Mouse (Mus musculus): ENCODE measurements around the gene Sapcd1. TPM values are rescaled to one million over a fixed set of nuclear protein-coding genes. Genes with fewer than 3 reads are reported as not detected.
A peak's percentile ranks its signal among the peaks of the same experiment; 100 is the strongest.
"Not testable (repeated sequence)": the region's sequence is repeated elsewhere in the genome, so short reads cannot be mapped to it uniquely, and the experiment has no call there.

Sapcd1 gene
- polyA plus RNA-seq, 1 experiment from 2014 or later = 7.7 TPM

DNA sequence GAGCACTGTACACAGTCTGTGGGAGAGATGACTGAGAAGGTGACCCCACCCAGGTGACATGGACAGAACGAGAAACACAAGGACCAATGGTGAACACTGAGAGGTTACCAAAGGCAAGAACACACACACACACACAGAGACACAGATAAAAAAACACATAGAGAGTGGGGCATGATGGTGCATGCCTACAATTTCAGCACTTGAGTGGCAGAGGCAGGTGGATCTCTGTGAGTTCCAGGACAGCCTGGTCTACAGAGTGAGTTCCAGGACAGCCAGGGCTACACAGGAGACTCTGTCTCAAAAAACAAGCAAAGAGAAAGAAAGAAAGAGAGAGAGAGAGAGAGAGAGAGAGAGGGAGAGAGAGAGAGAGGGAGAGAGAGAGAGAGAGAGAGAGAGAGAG is 5.9 kb upstream of the Sapcd1 start:
- H3K9me3 ChIP-seq (replicated peaks); H3K4me3 ChIP-seq; H3K27ac ChIP-seq (replicated peaks); DNase-seq (ENCODE audit: low spot score); H3K27me3 ChIP-seq (ENCODE audit: low read depth, poor library complexity, severe bottlenecking); H3K36me3 ChIP-seq: not testable (repeated sequence)
- 89% methylated on average over 1 of the region's 1 CpGs for WGBS
- peaks cover 22% of the 10 kb centered on the region for H3K4me1 ChIP-seq

GRCm38 (mm10) chr17:35032323-35032870 is 4.6 kb upstream of the Sapcd1 start:
- Histone ChIP-seq H3K9me3 (replicated peaks) (no peaks in the 10 kb centered on the region), H3K4me3 (no peak overlapping the region), H3K36me3 (no peaks in the 10 kb centered on the region), H3K4me1 (peaks cover 33% of the 10 kb centered on the region), H3K27me3 (ENCODE audit: low read depth, poor library complexity, severe bottlenecking) (no peaks in the 10 kb centered on the region), H3K27ac (replicated peaks) (no peak overlapping the region)
- 79% methylated on average over 8 of the region's 8 CpGs for WGBS
- no peak for DNase-seq (ENCODE audit: low spot score)

DNA sequence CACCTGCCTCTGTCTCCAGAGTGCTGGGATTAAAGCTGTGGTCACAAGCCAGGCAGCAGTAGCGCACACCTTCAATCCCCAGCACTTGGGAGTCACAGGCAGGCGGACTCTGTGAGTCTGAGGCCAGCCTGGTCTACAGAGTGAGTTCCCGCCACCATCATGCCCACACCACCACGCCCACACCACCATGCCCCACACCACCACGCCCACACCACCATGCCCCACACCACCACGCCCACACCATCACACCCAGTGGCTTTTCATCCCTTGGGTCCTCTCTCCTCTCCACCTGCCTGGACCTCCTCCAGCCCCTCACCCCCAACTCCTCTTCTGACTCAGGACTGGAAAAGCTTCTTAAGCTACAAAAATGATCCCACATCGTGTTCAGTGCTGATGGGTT is 4.1 kb upstream of the Sapcd1 start:
- no peaks in the 10 kb centered on the region for H3K36me3 ChIP-seq
- H3K27ac ChIP-seq (replicated peaks) = 0 out of 2 replicates have a peak overlapping the region, but pooled peaks have one; percentile 29
- 87% methylated on average over 7 of the region's 7 CpGs for WGBS
- 0 out of 2 replicates have a peak overlapping the region, but pooled peaks have one; percentile 9 for H3K4me3 ChIP-seq
- DNase-seq (ENCODE audit: low spot score) = no peak
- peaks cover 38% of the 10 kb centered on the region for H3K4me1 ChIP-seq
- H3K9me3 ChIP-seq (replicated peaks) = no peaks in the 10 kb centered on the region
- no peaks in the 10 kb centered on the region for H3K27me3 ChIP-seq (ENCODE audit: low read depth, poor library complexity, severe bottlenecking)

- Histone ChIP-seq H3K4me3 (0 out of 2 replicates have a peak overlapping the region, but pooled peaks have one; percentile 9), H3K4me1 (peaks cover 44% of the 10 kb centered on the region), H3K27me3 (ENCODE audit: low read depth, poor library complexity, severe bottlenecking) (no peaks in the 10 kb centered on the region), H3K36me3 (no peaks in the 10 kb centered on the region), H3K27ac (replicated peaks) (0 out of 2 replicates have a peak overlapping the region, but pooled peaks have one; percentile 29), H3K9me3 (replicated peaks) (no peaks in the 10 kb centered on the region)
- no peak for DNase-seq (ENCODE audit: low spot score)
- 87% methylated on average over 11 of the region's 11 CpGs for WGBS
Measured at GRCm38 (mm10) chr17:35031272-35031671, 3.5 kb upstream of the Sapcd1 start.

DNA sequence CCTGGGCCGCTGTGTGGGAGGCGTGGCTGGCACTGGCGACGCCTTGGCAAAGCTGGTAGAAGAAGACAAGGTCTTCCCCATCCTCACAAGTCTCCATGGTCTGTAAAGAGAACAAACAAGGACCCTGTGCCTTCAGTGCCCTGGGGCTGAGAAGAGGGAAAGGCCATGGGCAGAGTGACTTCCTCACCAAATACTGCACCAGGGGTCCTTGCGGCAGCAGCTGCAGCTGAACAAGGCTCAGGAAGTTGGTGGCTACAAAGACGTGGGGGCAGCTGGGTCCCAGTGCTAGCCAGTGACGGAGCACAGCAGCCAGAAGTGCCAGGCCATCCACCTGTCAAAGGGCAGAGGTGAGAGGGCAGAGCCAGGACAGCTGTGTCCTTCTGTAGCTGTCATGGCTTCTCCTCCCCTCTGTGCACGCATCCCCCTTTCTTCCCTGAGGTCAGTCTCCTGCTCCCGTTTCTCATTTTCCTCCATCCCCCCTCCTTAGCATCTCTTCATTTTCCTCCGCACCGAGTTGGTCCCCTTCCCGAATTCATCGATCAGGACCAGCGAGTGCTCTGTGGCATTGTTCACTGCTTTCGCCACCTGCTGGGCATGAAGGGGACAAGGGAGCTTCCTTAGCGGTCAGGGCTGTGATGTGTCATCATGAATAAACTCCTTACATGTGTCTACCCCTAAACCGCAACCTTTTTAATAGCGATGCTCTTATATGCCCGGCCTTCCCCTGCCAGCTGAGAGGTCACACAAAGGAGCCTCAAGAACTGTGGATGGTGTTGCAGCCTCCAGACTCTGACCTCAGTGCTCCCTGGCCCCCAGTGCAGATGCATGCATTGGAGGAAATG is 2.1 kb upstream of the Sapcd1 start:
- peaks cover 2% of the 10 kb centered on the region; the same call in 1 of the 2 replicates for H3K36me3 ChIP-seq
- peak; percentile 55 for DNase-seq (ENCODE audit: low spot score)
- H3K9me3 ChIP-seq (replicated peaks) = no peaks in the 10 kb centered on the region
- peak overlapping the region; percentile 30 for H3K4me3 ChIP-seq
- peak overlapping the region; percentile 76 for H3K27ac ChIP-seq (replicated peaks)
- H3K27me3 ChIP-seq (ENCODE audit: low read depth, poor library complexity, severe bottlenecking) = no peaks in the 10 kb centered on the region
- WGBS = 33% methylated on average over 19 of the region's 19 CpGs
- peaks cover 53% of the 10 kb centered on the region for H3K4me1 ChIP-seq

DNA sequence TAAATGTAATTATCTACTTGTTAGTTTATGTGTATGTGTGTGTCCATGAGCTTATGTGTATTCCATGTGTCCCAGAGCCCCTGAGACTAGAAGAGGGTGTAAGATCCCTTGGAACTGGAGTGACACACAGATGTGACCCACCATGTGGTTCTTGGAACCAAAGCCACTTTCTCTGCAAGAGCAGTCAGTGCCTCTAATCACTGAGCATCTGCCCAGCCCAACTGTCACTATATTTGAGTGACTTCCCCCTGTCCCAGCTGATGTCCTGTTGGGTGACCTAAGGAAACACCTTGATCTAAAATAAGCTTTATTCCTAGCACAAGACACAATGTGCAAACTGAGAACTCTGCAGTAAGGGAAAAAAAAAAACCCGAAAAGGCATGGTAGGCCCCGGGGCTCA is 499 bp upstream of the Sapcd1 start:
- Histone ChIP-seq H3K27ac (replicated peaks) (peak overlapping the region; percentile 86; the same call in 1 of the 2 replicates), H3K4me3 (no peak overlapping the region), H3K4me1 (peaks cover 63% of the 10 kb centered on the region), H3K9me3 (replicated peaks) (no peaks in the 10 kb centered on the region), H3K27me3 (ENCODE audit: low read depth, poor library complexity, severe bottlenecking) (no peaks in the 10 kb centered on the region), H3K36me3 (peaks cover 4% of the 10 kb centered on the region; the same call in 1 of the 2 replicates)
- no peak for DNase-seq (ENCODE audit: low spot score)
- WGBS = 94% methylated on average over 2 of the region's 2 CpGs

- no peaks in the 10 kb centered on the region for H3K27me3 ChIP-seq (ENCODE audit: low read depth, poor library complexity, severe bottlenecking)
- H3K4me1 ChIP-seq = peaks cover 74% of the 10 kb centered on the region
- no peaks in the 10 kb centered on the region for H3K9me3 ChIP-seq (replicated peaks)
- peaks cover 4% of the 10 kb centered on the region; the same call in 1 of the 2 replicates for H3K36me3 ChIP-seq
- DNase-seq (ENCODE audit: low spot score) = no peak
- H3K27ac ChIP-seq (replicated peaks) = peak overlapping the region; percentile 63
- H3K4me3 ChIP-seq = peak overlapping the region; percentile 4; the same call in 1 of the 2 replicates
- WGBS = 91% methylated on average over 5 of the region's 5 CpGs
Measured at GRCm38 (mm10) chr17:35026206-35026605, 1.6 kb downstream of the Sapcd1 start.

GRCm38 (mm10) chr17:35024691-35025488 is 2.9 kb downstream of the Sapcd1 start:
- DNase-seq (ENCODE audit: low spot score) = no peak
- Histone ChIP-seq H3K36me3 (peaks cover 4% of the 10 kb centered on the region; the same call in 1 of the 2 replicates), H3K4me3 (no peak overlapping the region), H3K27me3 (ENCODE audit: low read depth, poor library complexity, severe bottlenecking) (no peaks in the 10 kb centered on the region), H3K9me3 (replicated peaks) (no peaks in the 10 kb centered on the region), H3K27ac (replicated peaks) (peak overlapping the region; percentile 60), H3K4me1 (peaks cover 71% of the 10 kb centered on the region)
- 67% methylated on average over 9 of the region's 10 CpGs for WGBS

DNA sequence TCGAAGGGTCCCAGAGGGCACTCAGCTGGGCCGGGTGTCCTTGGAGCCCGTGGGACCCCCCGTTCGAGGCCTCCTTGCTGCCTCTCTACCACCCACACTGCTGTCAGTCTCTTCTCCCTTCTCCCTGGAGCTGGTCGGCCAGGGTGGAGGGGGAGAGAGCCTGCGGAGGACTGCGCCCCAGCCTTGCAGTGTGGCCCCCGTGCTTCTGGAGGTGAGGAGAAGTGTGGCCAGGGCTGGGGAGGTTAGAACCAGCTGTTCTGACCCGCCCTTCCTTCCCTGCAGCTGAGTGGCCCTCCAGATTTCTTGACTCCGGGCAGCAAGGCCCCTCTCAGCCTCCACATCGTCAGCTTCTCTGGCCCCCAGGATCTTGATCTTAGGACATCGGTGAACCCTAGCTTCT is 3.6 kb downstream of the Sapcd1 start:
- H3K27me3 ChIP-seq (ENCODE audit: low read depth, poor library complexity, severe bottlenecking) = no peaks in the 10 kb centered on the region
- H3K4me3 ChIP-seq = peak overlapping the region; percentile 22; the same call in 1 of the 2 replicates
- peak overlapping the region; percentile 60 for H3K27ac ChIP-seq (replicated peaks)
- H3K9me3 ChIP-seq (replicated peaks) = no peaks in the 10 kb centered on the region
- H3K4me1 ChIP-seq = peaks cover 65% of the 10 kb centered on the region
- peaks cover 8% of the 10 kb centered on the region; the same call in 1 of the 2 replicates for H3K36me3 ChIP-seq
- DNase-seq (ENCODE audit: low spot score) = no peak
- WGBS = 79% methylated on average over 13 of the region's 13 CpGs

DNA sequence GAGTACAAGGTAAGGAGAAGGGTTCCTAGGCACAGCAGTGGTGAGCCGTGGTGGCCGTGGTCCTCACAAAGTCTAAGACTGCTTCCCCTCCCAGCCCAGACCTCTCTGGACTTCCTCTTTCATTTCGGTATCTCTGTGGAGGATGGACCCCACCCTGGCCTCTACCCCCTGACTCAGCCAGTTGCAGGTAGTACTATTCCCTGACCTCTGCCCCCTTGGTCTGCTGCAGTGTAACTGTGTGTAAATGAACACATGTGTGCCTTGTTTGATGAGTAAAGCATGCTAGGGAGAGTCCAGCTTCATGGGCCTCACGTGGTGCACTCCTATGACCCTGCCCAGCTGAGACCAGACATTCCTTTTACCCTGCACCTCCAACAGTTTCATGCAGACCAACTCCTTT is 4.1 kb downstream of the Sapcd1 start:
- no peaks in the 10 kb centered on the region for H3K9me3 ChIP-seq (replicated peaks)
- H3K36me3 ChIP-seq = peaks cover 10% of the 10 kb centered on the region; the same call in 1 of the 2 replicates
- H3K4me3 ChIP-seq = no peak overlapping the region
- peaks cover 61% of the 10 kb centered on the region for H3K4me1 ChIP-seq
- H3K27me3 ChIP-seq (ENCODE audit: low read depth, poor library complexity, severe bottlenecking) = no peaks in the 10 kb centered on the region
- DNase-seq (ENCODE audit: low spot score) = no peak
- WGBS = 82% methylated on average over 4 of the region's 4 CpGs
- H3K27ac ChIP-seq (replicated peaks) = peak overlapping the region; percentile 60; the same call in 1 of the 2 replicates

- H3K4me1 ChIP-seq = peaks cover 57% of the 10 kb centered on the region
- H3K27me3 ChIP-seq (ENCODE audit: low read depth, poor library complexity, severe bottlenecking) = no peaks in the 10 kb centered on the region
- no peak for DNase-seq (ENCODE audit: low spot score)
- WGBS = 84% methylated on average over 5 of the region's 5 CpGs
- peak overlapping the region; percentile 34; the same call in 1 of the 2 replicates for H3K27ac ChIP-seq (replicated peaks)
- no peak overlapping the region for H3K4me3 ChIP-seq
- H3K36me3 ChIP-seq = peaks cover 15% of the 10 kb centered on the region; the same call in 1 of the 2 replicates
- no peaks in the 10 kb centered on the region for H3K9me3 ChIP-seq (replicated peaks)
Measured at GRCm38 (mm10) chr17:35023221-35023620, 4.6 kb downstream of the Sapcd1 start.

DNA sequence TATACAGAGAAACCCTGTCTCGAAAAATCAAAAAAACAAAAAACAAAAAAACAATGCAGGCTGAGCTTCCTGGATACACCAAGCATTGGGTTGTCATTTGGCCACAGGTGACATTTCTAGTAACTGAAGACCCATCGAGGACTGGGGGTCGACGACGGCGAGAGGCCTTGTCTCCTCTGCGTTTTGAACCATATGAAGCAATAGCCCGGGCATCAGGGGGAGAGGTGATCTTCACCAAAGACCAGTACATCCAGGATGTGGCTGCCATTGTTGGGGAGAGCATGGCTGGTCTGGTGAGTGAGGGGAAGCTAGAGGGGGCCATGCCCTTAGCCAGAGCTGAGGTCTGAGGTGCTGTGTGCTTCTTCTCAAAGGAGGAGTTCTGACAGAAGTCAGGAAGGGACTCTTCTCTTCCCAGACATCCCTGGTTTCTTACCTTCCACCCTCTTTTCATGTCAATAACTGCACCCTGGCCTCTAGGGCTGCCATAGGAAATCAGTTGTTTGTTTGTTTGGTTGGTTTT is 5.2 kb downstream of the Sapcd1 start:
- Histone ChIP-seq H3K9me3 (replicated peaks) (no peaks in the 10 kb centered on the region), H3K27me3 (ENCODE audit: low read depth, poor library complexity, severe bottlenecking) (no peaks in the 10 kb centered on the region), H3K4me1 (peaks cover 52% of the 10 kb centered on the region), H3K4me3 (no peak overlapping the region), H3K27ac (replicated peaks) (peak overlapping the region; percentile 33; the same call in 1 of the 2 replicates), H3K36me3 (peaks cover 21% of the 10 kb centered on the region)
- no peak for DNase-seq (ENCODE audit: low spot score)
- 94% methylated on average over 8 of the region's 8 CpGs for WGBS

All from midbrain, embryonic 10.5 days (tissue).